Mouse (Mus musculus) CH12.LX (cell line): ENCODE results near the gene Sh3rf1. TPM values are rescaled to one million over a fixed set of nuclear protein-coding genes. Genes with fewer than 3 reads are reported as not detected.

Experiments used
- DNase-seq: peaks from one replicate; pipeline ENCODE4 v3.0.0-alpha.2; 2013; ENCODE audit errors: extremely low read depth
- H3K27ac ChIP-seq: 2 replicates; pipeline ENCODE4 v1.5.1; 2012; ENCODE audit warnings: low read depth, mild to moderate bottlenecking, control low read depth, moderate library complexity; ENCODE audit not compliant: insufficient read depth
- H3K27me3 ChIP-seq: replicated peaks from 2 replicates; pipeline ENCODE3; 2012; ENCODE audit warnings: inconsistent platforms
- H3K36me3 ChIP-seq, 2 experiments: replicated peaks in 1 of 2; 2 replicates each; pipeline versions ENCODE3 to v1.6.1; 2012; ENCODE audit warnings: inconsistent platforms in 1 of 2, low read length in 1 of 2, mild to moderate bottlenecking in 1 of 2, mixed read lengths in 1 of 2, moderate library complexity in 1 of 2; ENCODE audit not compliant: control insufficient read depth in 1 of 2, insufficient read depth in 1 of 2
- H3K4me1 ChIP-seq, 2 experiments: 2 replicates each; pipeline ENCODE4 v1.6.1; 2012; ENCODE audit warnings: inconsistent platforms in 1 of 2, moderate library complexity in 1 of 2; ENCODE audit not compliant: insufficient read depth in 2 of 2, control insufficient read depth in 1 of 2
- H3K4me2 ChIP-seq: 2 replicates; pipeline ENCODE4 v1.6.1; 2012; ENCODE audit warnings: low read depth, mild to moderate bottlenecking, control low read depth; ENCODE audit not compliant: poor library complexity, insufficient read depth, severe bottlenecking
- H3K4me3 ChIP-seq, 3 experiments: fragments of 150-350 bp in 1 of 3; sonication (generic) in 1 of 3; replicated peaks in 1 of 3; 2 replicates each; pipeline versions ENCODE3 to v1.5.1; 2011 to 2012; ENCODE audit warnings: low read depth in 2 of 3, low read length in 2 of 3, mild to moderate bottlenecking in 2 of 3, moderate library complexity in 2 of 3, control low read depth in 1 of 3, improper control_type of control experiment in 1 of 3, inconsistent platforms in 1 of 3, mixed read lengths in 1 of 3; ENCODE audit not compliant: poor library complexity in 1 of 3
- H3K79me2 ChIP-seq: replicated peaks from 2 replicates; pipeline ENCODE4 v1.6.1; 2012; ENCODE audit warnings: mild to moderate bottlenecking, moderate library complexity; ENCODE audit not compliant: control insufficient read depth, poor library complexity, insufficient read depth, severe bottlenecking; ENCODE audit errors: extremely low read depth
- H3K9ac ChIP-seq: 2 replicates; pipeline ENCODE4 v1.6.1; 2012; ENCODE audit warnings: low read depth, mild to moderate bottlenecking, control low read depth, moderate library complexity; ENCODE audit not compliant: insufficient read depth
- H3K9me3 ChIP-seq: replicated peaks from 2 replicates; pipeline ENCODE3; 2012; ENCODE audit warnings: low read length, inconsistent platforms, mixed read lengths
- CHD1 ChIP-seq: IDR thresholded peaks from 2 replicates; pipeline ENCODE4 v1.6.1; 2012; ENCODE audit warnings: low read depth, low read length, improper control_type of control experiment, inconsistent platforms
- CHD2 ChIP-seq: IDR thresholded peaks from 2 replicates; pipeline ENCODE4 v1.6.1; 2011; ENCODE audit warnings: low read length, improper control_type of control experiment
- CTCF ChIP-seq, 2 experiments: IDR thresholded peaks in 1 of 2; conservative IDR thresholded peaks in 1 of 2; 2 replicates each; pipeline ENCODE4 v1.5.1; 2011 to 2012; ENCODE audit warnings: low read depth in 2 of 2, low read length in 2 of 2, improper control_type of control experiment in 1 of 2, inconsistent platforms in 1 of 2, mild to moderate bottlenecking in 1 of 2, moderate library complexity in 1 of 2
- E2F4 ChIP-seq: IDR thresholded peaks from 2 replicates; pipeline ENCODE4 v1.6.1; 2011; ENCODE audit warnings: low read depth, low read length, improper control_type of control experiment; ENCODE audit not compliant: insufficient replicate concordance
- ELF1 ChIP-seq: IDR thresholded peaks from 2 replicates; pipeline ENCODE4 v1.6.1; 2014; ENCODE audit warnings: low read depth, mild to moderate bottlenecking, inconsistent platforms, low read length, improper control_type of control experiment
- EP300 ChIP-seq: IDR thresholded peaks from 2 replicates; pipeline ENCODE4 v1.6.1; 2011; ENCODE audit warnings: low read length, improper control_type of control experiment
- ETS1 ChIP-seq: conservative IDR thresholded peaks from 2 replicates; pipeline ENCODE4 v1.6.1; 2012; ENCODE audit warnings: low read depth, mild to moderate bottlenecking, inconsistent platforms, low read length, improper control_type of control experiment, moderate library complexity
- GABPA ChIP-seq: IDR thresholded peaks from 2 replicates; pipeline ENCODE4 v1.6.1; 2012; ENCODE audit warnings: low read depth, low read length, improper control_type of control experiment, inconsistent platforms; ENCODE audit not compliant: insufficient replicate concordance
- HCFC1 ChIP-seq: IDR thresholded peaks from 2 replicates; pipeline ENCODE4 v1.6.1; 2012; ENCODE audit warnings: low read depth, mild to moderate bottlenecking, inconsistent platforms, low read length, improper control_type of control experiment
- IRF4 ChIP-seq: IDR thresholded peaks from 2 replicates; pipeline ENCODE4 v1.6.1; 2014; ENCODE audit warnings: low read depth, mild to moderate bottlenecking, inconsistent platforms, low read length, improper control_type of control experiment
- JUN ChIP-seq: IDR thresholded peaks from 2 replicates; pipeline ENCODE4 v1.6.1; 2011; ENCODE audit warnings: low read depth, mild to moderate bottlenecking, low read length, improper control_type of control experiment, moderate library complexity; ENCODE audit not compliant: insufficient read depth
- JUND ChIP-seq: conservative IDR thresholded peaks from 2 replicates; pipeline ENCODE4 v1.6.1; 2011; ENCODE audit warnings: low read depth, low read length, improper control_type of control experiment
- KAT2A ChIP-seq: IDR thresholded peaks from 2 replicates; pipeline ENCODE4 v1.6.1; 2012; ENCODE audit warnings: low read length, improper control_type of control experiment, inconsistent platforms; ENCODE audit not compliant: insufficient replicate concordance
- MAX ChIP-seq: IDR thresholded peaks from 2 replicates; pipeline ENCODE4 v1.6.1; 2011; ENCODE audit warnings: low read length, improper control_type of control experiment
- MAZ ChIP-seq: IDR thresholded peaks from 2 replicates; pipeline ENCODE4 v1.6.1; 2012; ENCODE audit warnings: low read depth, mild to moderate bottlenecking, inconsistent platforms, low read length, improper control_type of control experiment, moderate library complexity
- MYC ChIP-seq: IDR thresholded peaks from 2 replicates; pipeline ENCODE4 v1.6.1; 2011; ENCODE audit warnings: low read depth, mild to moderate bottlenecking, improper control_type of control experiment, low read length
- NRF1 ChIP-seq: IDR thresholded peaks from 2 replicates; pipeline ENCODE4 v1.6.1; 2014; ENCODE audit warnings: low read depth, mild to moderate bottlenecking, inconsistent platforms, low read length, improper control_type of control experiment, moderate library complexity
- PAX5 ChIP-seq: IDR thresholded peaks from 2 replicates; pipeline ENCODE4 v1.6.1; 2012; ENCODE audit warnings: low read length, inconsistent platforms, mixed read lengths
- POLR2A ChIP-seq: IDR thresholded peaks from 2 replicates; pipeline ENCODE4 v1.6.1; 2011; ENCODE audit warnings: low read depth, mild to moderate bottlenecking, improper control_type of control experiment, low read length
- SIN3A ChIP-seq: IDR thresholded peaks from 2 replicates; pipeline ENCODE4 v1.6.1; 2012; ENCODE audit warnings: low read length, improper control_type of control experiment, inconsistent platforms
- ZKSCAN1 ChIP-seq: IDR thresholded peaks from 2 replicates; pipeline ENCODE4 v1.6.1; 2012; ENCODE audit warnings: low read depth, inconsistent platforms, low read length, improper control_type of control experiment, borderline replicate concordance
- ZMIZ1 ChIP-seq: IDR thresholded peaks from 2 replicates; pipeline ENCODE4 v1.6.1; 2012; ENCODE audit warnings: low read depth, mild to moderate bottlenecking, inconsistent platforms, low read length, improper control_type of control experiment
- ZNF384 ChIP-seq: IDR thresholded peaks from 2 replicates; pipeline ENCODE4 v1.6.1; 2012; ENCODE audit warnings: low read depth, low read length, improper control_type of control experiment, inconsistent platforms
- dilution Hi-C: fragments of 300-500 bp; cut with MboI; formaldehyde crosslinking; loops from 2 replicates; pipeline ENCODE4 v1.14.3; 2020; ENCODE audit warnings: low sequenced_read_pairs; ENCODE audit not compliant: extremely low pct_unique_long_range_greater_than_20kb, extremely low pct_ligation_motif_present
- in situ Hi-C: fragments of 300-500 bp; cut with MboI; formaldehyde crosslinking; loops from 3 replicates; pipeline ENCODE4 v1.14.3; 2019; ENCODE audit warnings: low sequenced_read_pairs, low pct_ligation_motif_present, low pct_unique_long_range_greater_than_20kb, mixed read lengths
- polyA plus RNA-seq: library from polyadenylated mRNA; unstranded; fragments of >175 nt; gene quantifications from 2 replicates; pipeline ENCODE4 v1.2.1, GENCODE M21; 2012; ENCODE audit warnings: low read depth; ENCODE audit not compliant: insufficient read length
- total RNA-seq, 2 experiments: library from RNA; depleted of rRNA; stranded (reverse); fragments of 300-350 nt in 1 of 2; fragments of >200 nt in 1 of 2; gene quantifications; 2 replicates each; pipeline ENCODE4 v1.2.3; 2012 to 2014

Sh3rf1 gene
- total and polyA plus RNA-seq, 3 experiments: 6.0 to 16.8 (median 10.6) TPM

DNA sequence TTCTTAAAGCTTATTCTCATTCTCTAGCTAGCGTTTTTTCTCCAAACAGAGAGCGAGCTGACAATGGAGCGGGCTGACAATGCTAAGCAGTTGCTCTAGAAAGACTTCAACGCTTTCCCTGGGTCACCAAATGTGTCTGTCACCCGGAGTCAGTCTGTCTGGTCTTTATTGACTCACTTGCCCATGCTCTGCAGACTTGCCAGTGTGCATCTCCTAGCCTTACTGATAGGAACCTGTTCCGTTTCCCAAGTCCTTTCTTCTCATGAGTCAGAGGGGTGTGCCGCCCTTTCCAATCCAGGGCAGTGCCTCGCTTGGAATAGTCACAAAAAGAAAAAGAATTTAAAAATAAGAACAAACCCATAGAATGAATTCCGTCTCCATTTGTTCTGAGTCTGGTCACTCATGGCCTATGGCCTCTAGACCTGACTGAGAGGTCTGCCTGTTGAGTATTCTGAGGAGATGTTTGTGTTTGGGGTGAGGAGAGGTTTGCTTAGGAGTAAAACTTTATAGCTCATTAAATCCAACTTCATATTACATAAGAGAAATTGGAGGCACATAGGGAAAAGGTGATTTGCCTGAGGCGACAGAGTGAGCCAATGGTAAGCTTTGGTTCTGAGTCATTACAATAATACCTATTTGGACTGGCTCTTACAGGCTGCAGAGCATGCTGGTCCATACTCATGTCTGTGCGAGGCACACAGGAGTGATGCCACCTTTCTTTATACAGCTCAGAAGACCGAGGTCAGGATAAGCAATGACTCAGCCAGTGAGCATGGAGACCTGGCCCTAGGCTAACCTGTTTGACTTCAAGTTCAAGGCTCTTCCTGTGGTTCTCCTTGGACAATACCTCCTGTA lies 118.1 kb downstream of the Sh3rf1 start:
- dilution Hi-C loops (no loop called here), in situ Hi-C loops (no loop called here)
- DNase-seq: no peak
- Histone ChIP-seq H3K4me1 (peaks cover 0 to 11% of the 10 kb centered on the region in 2 experiments; a peak in 2 of 4 replicates), H3K9ac (no peak overlapping the region), H3K27me3 (no peaks in the 10 kb centered on the region), H3K36me3 (peaks cover 0 to 36% of the 10 kb centered on the region in 2 experiments), H3K9me3 (no peaks in the 10 kb centered on the region), H3K27ac (no peak overlapping the region), H3K4me2 (no peak overlapping the region), H3K79me2 (no peaks in the 10 kb centered on the region), H3K4me3 (no peak overlapping the region)
- TF ChIP-seq HCFC1: no peak
- no peak for TF ChIP-seq EP300
- TF ChIP-seq POLR2A: no peak
- TF ChIP-seq MAX: no peak
- TF ChIP-seq CTCF (conservative IDR thresholded peaks at IDR 0.05 in 1 of 2, IDR thresholded peaks at IDR 0.05 in 1 of 2; ENCODE audit: low read depth in 2 of 2, low read length in 2 of 2): no peak
- no peak for TF ChIP-seq PAX5
- no peak for TF ChIP-seq SIN3A
- TF ChIP-seq GABPA: no peak
- no peak for TF ChIP-seq MYC
- TF ChIP-seq ETS1: no peak
- TF ChIP-seq ZNF384: no peak

DNA sequence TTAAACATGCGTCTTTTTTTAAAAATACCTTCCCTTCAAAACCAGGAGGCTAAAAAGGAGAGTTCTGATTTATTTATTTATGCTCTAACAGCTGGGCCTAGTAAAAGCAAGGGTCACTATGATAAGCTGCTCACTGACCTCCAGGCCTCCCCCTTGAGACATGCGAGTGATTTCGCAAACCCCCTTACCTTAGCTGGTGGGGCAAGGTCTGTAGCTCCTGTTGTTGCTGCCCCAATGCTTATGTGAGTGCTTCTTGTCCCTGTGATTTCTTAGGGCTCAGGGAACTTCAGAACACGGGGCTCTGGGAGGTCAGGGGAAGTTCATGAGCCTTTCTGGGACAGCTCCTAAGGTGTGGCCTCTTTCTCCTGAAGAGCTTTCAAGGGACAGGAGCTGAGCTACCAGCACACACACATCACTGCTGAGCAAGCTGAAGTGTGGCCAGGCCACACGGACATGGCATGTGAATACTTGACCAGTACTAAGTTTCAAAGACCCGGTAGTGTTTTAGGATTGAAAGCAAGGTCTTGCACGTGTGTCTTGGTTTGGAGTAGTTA lies 118.9 kb downstream of the Sh3rf1 start:
- Histone ChIP-seq H3K79me2 (no peaks in the 10 kb centered on the region), H3K4me3 (no peak overlapping the region), H3K4me2 (no peak overlapping the region), H3K36me3 (peaks cover 0 to 32% of the 10 kb centered on the region in 2 experiments), H3K9me3 (no peaks in the 10 kb centered on the region), H3K27ac (no peak overlapping the region), H3K4me1 (peaks cover 2 to 19% of the 10 kb centered on the region in 2 experiments)
- DNase-seq: no peak
- dilution Hi-C loops: no loop called here
- in situ Hi-C loops: no loop called here
- no peak for TF ChIP-seq JUND
- TF ChIP-seq ELF1: no peak
- no peak for TF ChIP-seq MAZ
- no peak for TF ChIP-seq CHD1
- TF ChIP-seq ZKSCAN1: no peak
- TF ChIP-seq NRF1: no peak
- no peak for TF ChIP-seq IRF4
- TF ChIP-seq E2F4: no peak
- no peak for TF ChIP-seq CHD2
- TF ChIP-seq ZNF384: no peak
- no peak for TF ChIP-seq ETS1
- no peak for TF ChIP-seq HCFC1
- no peak for TF ChIP-seq JUN
- no peak for TF ChIP-seq ZMIZ1
- TF ChIP-seq POLR2A: no peak
- no peak for TF ChIP-seq SIN3A
- no peak for TF ChIP-seq PAX5
- TF ChIP-seq KAT2A: no peak
- no peak for TF ChIP-seq CTCF (conservative IDR thresholded peaks at IDR 0.05 in 1 of 2, IDR thresholded peaks at IDR 0.05 in 1 of 2; ENCODE audit: low read depth in 2 of 2, low read length in 2 of 2)
- TF ChIP-seq, all 38 proteins: peak for 0
- Histone ChIP-seq H3K9ac (no peak overlapping the region), H3K27me3 (no peaks in the 10 kb centered on the region)
